9 mouse cellular contexts compared by ENCODE assay signal in genomic region chr1:191288762-191289161, GRCm38 (mm10). TPM values are rescaled to one million over a fixed set of nuclear protein-coding genes. Genes with fewer than 3 reads are reported as not detected.
DNase-seq lines count a peak whose midpoint lies in the region; ATAC-seq and TF ChIP-seq lines count a peak whose summit lies in the region.
"Had no signal": no experiment of that assay in that cellular context is flagged by ENCODE, and none has a peak within 500 bp of the region (broad histone marks: within the 10 kb centered on the region; RNA-seq: fewer than 3 reads in every experiment).

No protein-coding gene starts in this region.

- H3K9me3 ChIP-seq in kidney, postnatal 0 days (replicated peaks; ENCODE audit: low read length), result no peaks in the 10 kb centered on the region

- no peak for DNase-seq in left cerebral cortex, adult 2 months (ENCODE audit: extremely low spot score in 1 of 2, low spot score in 2 of 2)
- no peak for DNase-seq in left cerebral cortex, adult 8-10 months (ENCODE audit: low spot score in 2 of 2)
- DNase-seq in MEL-GATA-1-ER (ENCODE audit: extremely low read depth, low read depth), result peak; percentile 67
- peak; percentile 69 for DNase-seq in c-Kit-positive CD71-negative TER-119-negative erythroid progenitor cells, embryonic 14.5 days (ENCODE audit: low read depth)
- peak; percentile 54 for DNase-seq in kidney, postnatal 0 days (ENCODE audit: low spot score)
- DNase-seq in thymus, postnatal 0 days (ENCODE audit: low spot score), result peak; percentile 71
- no peak for DNase-seq in cerebellum, adult 11-12 months

- H3K4me2 ChIP-seq in kidney, postnatal 0 days (ENCODE audit: low read length), result no peak overlapping the region

- ATAC-seq in kidney, postnatal 0 days (replicated peaks; ENCODE audit: low FRiP score, low read depth), result peak; percentile 26; the same call in 1 of the 2 replicates
- peak; percentile 94 for ATAC-seq in megakaryocyte, adult 5-6 weeks (ENCODE audit: poor library complexity, severe bottlenecking)

- no peak overlapping the region for H3K4me3 ChIP-seq in left cerebral cortex, adult 2 months
- no peak overlapping the region for H3K4me3 ChIP-seq in kidney, postnatal 0 days (replicated peaks; ENCODE audit: low read depth, low read length)
- H3K4me3 ChIP-seq: megakaryocyte, embryonic 14.5 days had no signal

- H3K4me1 ChIP-seq in kidney, postnatal 0 days (replicated peaks; ENCODE audit: insufficient read depth, low read length), result peaks cover 1% of the 10 kb centered on the region; the same call in 1 of the 2 replicates

- H3K9ac ChIP-seq in kidney, postnatal 0 days (ENCODE audit: low read depth, low read length), result no peak overlapping the region

- H3K27me3 ChIP-seq in kidney, postnatal 0 days (ENCODE audit: insufficient read depth, low read length), result no peaks in the 10 kb centered on the region

- H3K36me3 ChIP-seq in kidney, postnatal 0 days (ENCODE audit: insufficient read depth, low read length), result no peaks in the 10 kb centered on the region

- TF ChIP-seq CTCF in left cerebral cortex, adult 2 months (IDR thresholded peaks at IDR 0.05), result peak; percentile 63
- peak; percentile 80 for TF ChIP-seq CTCF in kidney, postnatal 0 days (IDR thresholded peaks at IDR 0.05; ENCODE audit: low read depth)

- WGBS in kidney, postnatal 0 days, result 39% methylated on average over 8 of the region's 8 CpGs

- no peak overlapping the region for H3K27ac ChIP-seq in left cerebral cortex, adult 2 months
- H3K27ac ChIP-seq in kidney, postnatal 0 days, result no peak overlapping the region

- intact Hi-C loops in left cerebral cortex, adult 2 months (cut with DNase I), result no loop called here

RNA-seq across cellular contexts. Expression of gene Nenf, which starts 29.2 kb away (rescaled TPM):
- 10 to 100 TPM; 71.3 to 76.4 TPM for total RNA-seq in left cerebral cortex, adult 2 months (2021)
- 10 to 100 TPM; 70.3 to 81.7 (median 76.9) TPM for total RNA-seq in left cerebral cortex, adult 8-10 months (2022)
- polyA plus RNA-seq in kidney, postnatal 0 days (2015; fragmentation: Nextera tagmentation; extraction: Ambion mirVana), result 140 and 144 TPM in 2 replicates
- 14.9 and 15.1 TPM in 2 replicates for total RNA-seq in megakaryocyte, adult 5-6 weeks (2015)
- 4.6 and 6.3 TPM in 2 replicates for total RNA-seq in megakaryocyte, adult 5-6 weeks (2017)
- polyA plus RNA-seq in thymus, postnatal 0 days (2015; fragmentation: Nextera tagmentation; extraction: Ambion mirVana), result 43.8 and 47.2 TPM in 2 replicates

RNA-seq across cellular contexts. Expression of gene Tmem206, which starts 37.0 kb away (rescaled TPM):
- 1 to 10 TPM; 9.3 to 9.4 TPM for total RNA-seq in left cerebral cortex, adult 2 months (2021)
- 10 to 100 TPM in 1 of 4 experiments, 1 to 10 TPM in 3; 8.8 to 12.0 (median 9.6) TPM for total RNA-seq in left cerebral cortex, adult 8-10 months (2022)
- 19.7 and 24.5 TPM in 2 replicates for polyA plus RNA-seq in kidney, postnatal 0 days (2015; fragmentation: Nextera tagmentation; extraction: Ambion mirVana)
- total RNA-seq in megakaryocyte, adult 5-6 weeks (2015), result 9.4 and 14.9 TPM in 2 replicates
- total RNA-seq in megakaryocyte, adult 5-6 weeks (2017), result 9.0 and 10.3 TPM in 2 replicates
- polyA plus RNA-seq in thymus, postnatal 0 days (2015; fragmentation: Nextera tagmentation; extraction: Ambion mirVana), result 20.3 and 21.4 TPM in 2 replicates

Comparison
In these comparisons a context has a peak if more than half of its experiments do, and no peak if none do; other contexts are left out.
1. DNase-seq: peak in MEL-GATA-1-ER (single experiment), c-Kit-positive CD71-negative TER-119-negative erythroid progenitor cells, embryonic 14.5 days (single experiment), kidney, postnatal 0 days (single experiment) and thymus, postnatal 0 days (single experiment); none in left cerebral cortex, adult 2 months (0 of 2), left cerebral cortex, adult 8-10 months (0 of 2) and cerebellum, adult 11-12 months (single experiment).
2. RNA of gene Nenf, which starts 29.2 kb away (total RNA-seq): 70.3 to 81.7 TPM in left cerebral cortex, adult 8-10 months and 71.3 to 76.4 TPM in left cerebral cortex, adult 2 months; 4.6 to 15.1 TPM in megakaryocyte, adult 5-6 weeks; every median in the first group is over 4 times any median in the second.